Mouse (Mus musculus) MEL (cell line): ENCODE results near the gene Magix. TPM values are rescaled to one million over a fixed set of nuclear protein-coding genes. Genes with fewer than 3 reads are reported as not detected.
A peak's percentile ranks its signal among the peaks of the same experiment; 100 is the strongest.

ENCODE experiments used
- DNase-seq: peaks from one replicate; pipeline ENCODE4 v3.0.0; 2011; ENCODE audit warnings: low read depth, low spot score
- H3K27ac ChIP-seq: 2 replicates; pipeline ENCODE4 v1.5.1; 2012; ENCODE audit warnings: low read depth, mild to moderate bottlenecking, control low read depth, low read length, moderate library complexity; ENCODE audit not compliant: control insufficient read depth
- H3K27me3 ChIP-seq, 2 experiments: fragments of 150-350 bp in 1 of 2; sonication (generic) in 1 of 2; 2 replicates each; pipeline ENCODE4 v1.6.1; 2012; ENCODE audit warnings: low read length in 2 of 2, mild to moderate bottlenecking in 2 of 2, improper control_type of control experiment in 1 of 2, moderate library complexity in 1 of 2; ENCODE audit not compliant: insufficient read depth in 2 of 2, control insufficient read depth in 1 of 2
- H3K36me3 ChIP-seq, 2 experiments: 2 replicates each; pipeline ENCODE4 v1.6.1; 2012 to 2014; ENCODE audit warnings: low read length in 2 of 2, improper control_type of control experiment in 1 of 2, inconsistent platforms in 1 of 2, mild to moderate bottlenecking in 1 of 2; ENCODE audit not compliant: insufficient read depth in 2 of 2, control insufficient read depth in 1 of 2
- H3K4me1 ChIP-seq, 2 experiments: fragments of 150-350 bp in 1 of 2; sonication (generic) in 1 of 2; 2 replicates each; pipeline ENCODE4 v1.6.1; 2012; ENCODE audit warnings: low read length in 2 of 2, improper control_type of control experiment in 1 of 2, mild to moderate bottlenecking in 1 of 2; ENCODE audit not compliant: insufficient read depth in 2 of 2, control insufficient read depth in 1 of 2
- H3K4me3 ChIP-seq, 2 experiments: fragments of 150-350 bp in 1 of 2; sonication (generic) in 1 of 2; 2 replicates each; pipeline ENCODE4 v1.5.1; 2012; ENCODE audit warnings: low read depth in 2 of 2, low read length in 2 of 2, mild to moderate bottlenecking in 2 of 2, moderate library complexity in 2 of 2, control low read depth in 1 of 2, improper control_type of control experiment in 1 of 2; ENCODE audit not compliant: control insufficient read depth in 1 of 2, insufficient read depth in 1 of 2
- H3K79me2 ChIP-seq: 2 replicates; pipeline ENCODE4 v1.6.1; 2012; ENCODE audit warnings: mild to moderate bottlenecking, low read length, moderate library complexity; ENCODE audit not compliant: control insufficient read depth, poor library complexity, insufficient read depth
- H3K9ac ChIP-seq: 2 replicates; pipeline ENCODE4 v1.6.1; 2012; ENCODE audit warnings: low read depth, mild to moderate bottlenecking, control low read depth, low read length, moderate library complexity; ENCODE audit not compliant: control insufficient read depth, poor library complexity, severe bottlenecking
- H3K9me3 ChIP-seq: fragments of 150-350 bp; sonication (generic); replicated peaks from 2 replicates; pipeline ENCODE4 v1.6.1; 2012; ENCODE audit warnings: mild to moderate bottlenecking, low read length, improper control_type of control experiment, moderate library complexity; ENCODE audit not compliant: insufficient read depth
- BHLHE40 ChIP-seq: IDR thresholded peaks from 2 replicates; pipeline ENCODE4 v1.6.1; 2012; ENCODE audit warnings: low read depth, mild to moderate bottlenecking, inconsistent platforms, low read length, improper control_type of control experiment, borderline replicate concordance
- CHD2 ChIP-seq: IDR thresholded peaks from 2 replicates; pipeline ENCODE4 v1.6.1; 2011; ENCODE audit warnings: low read length, improper control_type of control experiment
- ELF1 ChIP-seq: IDR thresholded peaks from 2 replicates; pipeline ENCODE4 v1.6.1; 2014; ENCODE audit warnings: low read depth, mild to moderate bottlenecking, inconsistent platforms, low read length, improper control_type of control experiment, moderate library complexity
- EP300 ChIP-seq, 2 experiments: IDR thresholded peaks; 2 replicates each; pipeline ENCODE4 v1.6.1; 2011; ENCODE audit warnings: improper control_type of control experiment in 2 of 2, low read length in 2 of 2, low read depth in 1 of 2, mild to moderate bottlenecking in 1 of 2
- ETS1 ChIP-seq: IDR thresholded peaks from 2 replicates; pipeline ENCODE4 v1.6.1; 2012; ENCODE audit warnings: low read depth, mild to moderate bottlenecking, inconsistent platforms, low read length, improper control_type of control experiment, moderate library complexity
- GABPA ChIP-seq: IDR thresholded peaks from 2 replicates; pipeline ENCODE4 v1.6.1; 2012; ENCODE audit warnings: low read depth, mild to moderate bottlenecking, inconsistent platforms, low read length, improper control_type of control experiment, moderate library complexity
- HCFC1 ChIP-seq: IDR thresholded peaks from 2 replicates; pipeline ENCODE4 v1.6.1; 2012; ENCODE audit warnings: low read depth, mild to moderate bottlenecking, inconsistent platforms, low read length, improper control_type of control experiment, moderate library complexity
- JUND ChIP-seq: IDR thresholded peaks from 2 replicates; pipeline ENCODE4 v1.6.1; 2011; ENCODE audit warnings: low read depth, mild to moderate bottlenecking, improper control_type of control experiment, low read length
- KAT2A ChIP-seq: conservative IDR thresholded peaks from 2 replicates; pipeline ENCODE4 v1.6.1; 2012; ENCODE audit warnings: low read depth, low read length, improper control_type of control experiment, inconsistent platforms
- MAZ ChIP-seq: IDR thresholded peaks from 2 replicates; pipeline ENCODE4 v1.6.1; 2012; ENCODE audit warnings: low read depth, mild to moderate bottlenecking, inconsistent platforms, low read length, improper control_type of control experiment
- MXI1 ChIP-seq: IDR thresholded peaks from 2 replicates; pipeline ENCODE4 v1.6.1; 2011; ENCODE audit warnings: mild to moderate bottlenecking, low read depth, low read length, improper control_type of control experiment
- MYB ChIP-seq: IDR thresholded peaks from 2 replicates; pipeline ENCODE4 v1.6.1; 2011; ENCODE audit warnings: mild to moderate bottlenecking, low read depth, low read length, improper control_type of control experiment
- MYC ChIP-seq: IDR thresholded peaks from 2 replicates; pipeline ENCODE4 v1.6.1; 2011; ENCODE audit warnings: low read depth, mild to moderate bottlenecking, low read length, improper control_type of control experiment, moderate library complexity
- NRF1 ChIP-seq: IDR thresholded peaks from 2 replicates; pipeline ENCODE4 v1.6.1; 2014; ENCODE audit warnings: low read depth, mild to moderate bottlenecking, inconsistent platforms, low read length, improper control_type of control experiment, moderate library complexity; ENCODE audit not compliant: poor library complexity, insufficient read depth, severe bottlenecking
- POLR2A ChIP-seq, 2 experiments: IDR thresholded peaks; 2 replicates each; pipeline ENCODE4 v1.6.1; 2011 to 2012; ENCODE audit warnings: low read length in 2 of 2, mild to moderate bottlenecking in 2 of 2, control low read depth in 1 of 2, improper control_type of control experiment in 1 of 2, low read depth in 1 of 2, moderate library complexity in 1 of 2; ENCODE audit not compliant: control insufficient read depth in 1 of 2, insufficient read depth in 1 of 2, poor library complexity in 1 of 2
- POLR2AphosphoS2 ChIP-seq: IDR thresholded peaks from 2 replicates; pipeline ENCODE4 v1.6.1; 2011; ENCODE audit warnings: low read length, improper control_type of control experiment
- POLR2AphosphoS5 ChIP-seq: IDR thresholded peaks from 2 replicates; pipeline ENCODE4 v1.6.1; 2012; ENCODE audit warnings: low read depth, borderline replicate concordance, mild to moderate bottlenecking, inconsistent platforms, low read length, moderate library complexity, mixed read lengths
- RAD21 ChIP-seq: IDR thresholded peaks from 2 replicates; pipeline ENCODE4 v1.6.1; 2011; ENCODE audit warnings: mild to moderate bottlenecking, low read depth, low read length, improper control_type of control experiment
- SIN3A ChIP-seq: IDR thresholded peaks from 2 replicates; pipeline ENCODE4 v1.6.1; 2012; ENCODE audit warnings: low read length, improper control_type of control experiment, inconsistent platforms
- TAL1 ChIP-seq: IDR thresholded peaks from 2 replicates; pipeline ENCODE4 v1.6.1; 2012; ENCODE audit warnings: mild to moderate bottlenecking, inconsistent platforms, low read length, moderate library complexity, mixed read lengths
- TCF12 ChIP-seq: IDR thresholded peaks from 2 replicates; pipeline ENCODE4 v1.6.1; 2014; ENCODE audit warnings: low read depth, mild to moderate bottlenecking, inconsistent platforms, low read length, improper control_type of control experiment, moderate library complexity
- USF2 ChIP-seq, 2 experiments: IDR thresholded peaks; 2 replicates each; pipeline ENCODE4 v1.6.1; 2011 to 2012; ENCODE audit warnings: improper control_type of control experiment in 2 of 2, low read length in 2 of 2, borderline replicate concordance in 1 of 2, inconsistent platforms in 1 of 2, low read depth in 1 of 2, mild to moderate bottlenecking in 1 of 2; ENCODE audit not compliant: insufficient read depth in 1 of 2
- ZKSCAN1 ChIP-seq: IDR thresholded peaks from 2 replicates; pipeline ENCODE4 v1.6.1; 2012; ENCODE audit warnings: low read depth, mild to moderate bottlenecking, inconsistent platforms, low read length, improper control_type of control experiment, moderate library complexity
- ZMIZ1 ChIP-seq: IDR thresholded peaks from 2 replicates; pipeline ENCODE4 v1.6.1; 2012; ENCODE audit warnings: low read depth, mild to moderate bottlenecking, inconsistent platforms, low read length, improper control_type of control experiment, moderate library complexity
- ZNF384 ChIP-seq: IDR thresholded peaks from 2 replicates; pipeline ENCODE4 v1.6.1; 2012; ENCODE audit warnings: low read depth, mild to moderate bottlenecking, inconsistent platforms, low read length, improper control_type of control experiment
- polyA plus RNA-seq, 2 experiments: library from polyadenylated mRNA; stranded (reverse) in 1 of 2; unstranded in 1 of 2; fragments of >175 nt in 1 of 2; fragments of >200 nt in 1 of 2; gene quantifications; 2 replicates each; pipeline versions ENCODE4 v1.2.1 to v1.2.4; 2012; ENCODE audit warnings: low replicate concordance in 2 of 2, low read depth in 1 of 2; ENCODE audit not compliant: insufficient read length in 2 of 2, insufficient read depth in 1 of 2, missing spikeins in 1 of 2
- total RNA-seq: library from RNA; depleted of rRNA; stranded (reverse); fragments of 300-350 nt; gene quantifications from 2 replicates; pipeline ENCODE4 v1.2.3, GENCODE M21; 2012; rRNA removed

Gene Magix
- total RNA-seq (0.15 and 0.20 TPM in 2 replicates), polyA plus RNA-seq (under 1 TPM in 1 of 2 experiments, not detected in 1; 0.33 TPM)

- TF ChIP-seq ZKSCAN1: no peak
- no peak for TF ChIP-seq MYB
- TF ChIP-seq ZNF384: no peak
- TF ChIP-seq POLR2AphosphoS5: no peak
- no peak for TF ChIP-seq MXI1
- no peak for TF ChIP-seq GABPA
- no peak for TF ChIP-seq EP300 (IDR thresholded peaks at IDR 0.05; ENCODE audit: low read depth in 1 of 2, low read length in 2 of 2)
- TF ChIP-seq HCFC1: no peak
- TF ChIP-seq MAZ: no peak
- no peak for TF ChIP-seq USF2 (IDR thresholded peaks at IDR 0.05; ENCODE audit: borderline replicate concordance in 1 of 2, insufficient read depth in 1 of 2, low read depth in 1 of 2, low read length in 2 of 2)
- TF ChIP-seq TCF12: no peak
- TF ChIP-seq, all 39 proteins: peak for 0
- Histone ChIP-seq H3K79me2 (no peaks in the 10 kb centered on the region), H3K9me3 (no peaks in the 10 kb centered on the region), H3K4me3 (peak within 1 kb of the TSS; percentile 39 to 44), H3K4me1 (peaks cover 0 to 2% of the 10 kb centered on the region in 2 experiments; a peak in 1 of 4 replicates), H3K36me3 (peaks cover 0 to 3% of the 10 kb centered on the region in 2 experiments; a peak in 1 of 4 replicates), H3K27ac (no peak within 1 kb of the TSS), H3K9ac (peak within 1 kb of the TSS; percentile 65), H3K27me3 (peaks cover 4 to 13% of the 10 kb centered on the region in 2 experiments)
- DNase-seq: no peak
These were observed at the start of gene Magix for GRCm38 (mm10) chrX:7680864-7681263. Magix (minus strand) TSS chrX:7681251.

GRCm38 (mm10) chrX:7728922-7729265 is 47.8 kb upstream of the Magix start:
- Histone ChIP-seq H3K9ac (peak overlapping the region; percentile 60), H3K27ac (no peak overlapping the region)
- no peak for DNase-seq

GRCm38 (mm10) chrX:7728215-7728921 is 47.3 kb upstream of the Magix start, which contains the start of gene Praf2:
Praf2 (plus strand) TSS chrX:7728439.
- Histone ChIP-seq H3K27me3 (no peaks in the 10 kb centered on the region), H3K79me2 (peaks cover 1% of the 10 kb centered on the region), H3K4me1 (peaks cover 3 to 11% of the 10 kb centered on the region in 2 experiments; a peak in 2 of 4 replicates), H3K9ac (peak within 1 kb of the TSS; percentile 77), H3K4me3 (peak within 1 kb of the TSS; percentile 63 to 77), H3K36me3 (no peaks in the 10 kb centered on the region), H3K27ac (peak within 1 kb of the TSS; percentile 72), H3K9me3 (no peaks in the 10 kb centered on the region)
- peak; percentile 97 for DNase-seq
- peak; percentile 52 to 87; a peak in 3 of 4 replicates for TF ChIP-seq POLR2A (IDR thresholded peaks at IDR 0.05; ENCODE audit: control insufficient read depth in 1 of 2, insufficient read depth in 1 of 2, low read depth in 1 of 2, low read length in 2 of 2, poor library complexity in 1 of 2)
- TF ChIP-seq RAD21: no peak
- no peak for TF ChIP-seq ZKSCAN1
- peak; percentile 96 for TF ChIP-seq KAT2A
- TF ChIP-seq ZMIZ1: peak; percentile 21; the same call in 1 of the 2 replicates
- 0 out of 2 replicates have a peak, but pooled peaks have one; percentile 7 for TF ChIP-seq ETS1
- no peak for TF ChIP-seq ZNF384
- TF ChIP-seq MYC: peak; percentile 97
- TF ChIP-seq GABPA: no peak
- TF ChIP-seq BHLHE40: no peak
- no peak for TF ChIP-seq JUND
- TF ChIP-seq SIN3A: peak; percentile 85
- TF ChIP-seq USF2 (IDR thresholded peaks at IDR 0.05; ENCODE audit: borderline replicate concordance in 1 of 2, insufficient read depth in 1 of 2, low read depth in 1 of 2, low read length in 2 of 2): no peak
- peak; percentile 79 for TF ChIP-seq NRF1
- TF ChIP-seq TAL1: no peak
- TF ChIP-seq POLR2AphosphoS2: peak; percentile 82

More at GRCm38 (mm10) chrX:7728922-7729265, 47.8 kb upstream of the Magix start:
- Histone ChIP-seq H3K4me1 (peaks cover 3 to 11% of the 10 kb centered on the region in 2 experiments; a peak in 2 of 4 replicates), H3K27me3 (no peaks in the 10 kb centered on the region), H3K9me3 (no peaks in the 10 kb centered on the region), H3K79me2 (no peaks in the 10 kb centered on the region; the same call in 1 of the 2 replicates), H3K36me3 (no peaks in the 10 kb centered on the region), H3K4me3 (peak overlapping the region; percentile 63 to 77)
- TF ChIP-seq CHD2: no peak
- no peak for TF ChIP-seq ELF1
